Mouse (Mus musculus): ENCODE measurements around the gene Zfp661. TPM values are rescaled to one million over a fixed set of nuclear protein-coding genes. Genes with fewer than 3 reads are reported as not detected.
"Not testable (repeated sequence)": the region's sequence is repeated elsewhere in the genome, so short reads cannot be mapped to it uniquely, and the experiment has no call there.

Gene Zfp661
- polyA plus RNA-seq, 1 experiment from 2014 or later: 7.8 TPM

GRCm38 (mm10) chr2:127612288-127612687 is 25.4 kb upstream of the Zfp661 start:
- H3K9me3 ChIP-seq (ENCODE audit: control insufficient read depth, low read length): no peaks in the 10 kb centered on the region
- H3K4me1 ChIP-seq (replicated peaks; ENCODE audit: control insufficient read depth, insufficient read depth, low read length): no peaks in the 10 kb centered on the region
- no peak for ATAC-seq (ENCODE audit: low FRiP score)
- no peak for DNase-seq (ENCODE audit: low spot score)
- no peak overlapping the region for H3K27ac ChIP-seq (ENCODE audit: low read depth, low read length)
- H3K4me2 ChIP-seq (replicated peaks; ENCODE audit: low read depth, low read length): no peak overlapping the region
- WGBS: 91% methylated on average over 4 of the region's 4 CpGs
- no peak overlapping the region for H3K4me3 ChIP-seq (ENCODE audit: low read depth, low read length)
- H3K27me3 ChIP-seq (ENCODE audit: control insufficient read depth, insufficient read depth, low read length): no peaks in the 10 kb centered on the region
- H3K9ac ChIP-seq (ENCODE audit: low read depth, low read length): no peak overlapping the region
- no peaks in the 10 kb centered on the region for H3K36me3 ChIP-seq (ENCODE audit: control insufficient read depth, insufficient read depth, low read length)

DNA sequence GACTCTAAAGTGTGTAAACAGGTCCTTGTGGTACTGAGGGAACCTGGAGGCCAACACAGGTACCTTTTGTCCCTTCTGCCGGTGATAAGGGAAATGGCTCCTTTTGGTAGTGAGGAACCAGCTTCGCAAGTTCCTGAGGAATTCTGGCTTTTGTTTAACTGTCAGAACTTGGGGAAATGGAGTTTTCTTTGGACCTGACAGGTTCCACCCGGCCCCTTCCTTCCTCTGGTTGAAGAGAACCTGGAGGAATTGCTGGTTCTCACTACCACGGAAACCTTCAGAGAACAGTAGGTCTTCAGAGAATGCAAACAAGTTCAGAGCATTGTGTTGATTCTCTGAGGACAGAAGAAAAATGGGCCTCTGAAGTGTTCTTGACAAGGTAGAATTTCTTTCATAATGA is 24.5 kb upstream of the Zfp661 start:
- no peaks in the 10 kb centered on the region for H3K4me1 ChIP-seq (replicated peaks; ENCODE audit: control insufficient read depth, insufficient read depth, low read length)
- no peak for ATAC-seq (ENCODE audit: low FRiP score)
- no peak overlapping the region for H3K4me2 ChIP-seq (replicated peaks; ENCODE audit: low read depth, low read length)
- H3K27ac ChIP-seq (ENCODE audit: low read depth, low read length): no peak overlapping the region
- no peak overlapping the region for H3K9ac ChIP-seq (ENCODE audit: low read depth, low read length)
- DNase-seq (ENCODE audit: low spot score): no peak
- no peaks in the 10 kb centered on the region for H3K9me3 ChIP-seq (ENCODE audit: control insufficient read depth, low read length)
- H3K36me3 ChIP-seq (ENCODE audit: control insufficient read depth, insufficient read depth, low read length): no peaks in the 10 kb centered on the region
- 84% methylated on average over 4 of the region's 4 CpGs for WGBS
- H3K27me3 ChIP-seq (ENCODE audit: control insufficient read depth, insufficient read depth, low read length): no peaks in the 10 kb centered on the region
- no peak overlapping the region for H3K4me3 ChIP-seq (ENCODE audit: low read depth, low read length)

DNA sequence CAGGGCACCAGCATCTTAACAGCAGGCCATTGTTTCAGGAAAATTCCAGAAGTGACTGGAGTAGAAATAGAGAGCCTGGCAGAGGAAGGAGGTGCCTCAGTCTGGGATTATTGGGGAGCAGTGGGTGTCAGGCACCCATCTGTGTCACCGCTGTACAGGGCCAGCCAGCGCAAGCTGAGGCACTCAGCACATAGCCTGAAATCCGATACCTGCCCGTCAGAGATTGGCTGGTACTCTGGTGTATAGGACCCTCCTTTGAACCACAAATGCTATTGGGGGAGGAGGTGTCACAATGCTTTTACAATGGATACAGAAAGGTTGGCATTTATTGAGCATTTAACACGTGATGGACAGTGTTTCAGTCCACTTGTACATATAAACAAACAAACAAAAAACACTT is 22.1 kb upstream of the Zfp661 start:
- H3K4me1 ChIP-seq (replicated peaks; ENCODE audit: control insufficient read depth, insufficient read depth, low read length): no peaks in the 10 kb centered on the region
- H3K36me3 ChIP-seq (ENCODE audit: control insufficient read depth, insufficient read depth, low read length): 0 out of 2 replicates have a peak, but pooled peaks cover 2% of the 10 kb centered on the region
- 11% methylated on average over 5 of the region's 5 CpGs for WGBS
- DNase-seq (ENCODE audit: low spot score): no peak
- H3K9ac ChIP-seq (ENCODE audit: low read depth, low read length): 0 out of 2 replicates have a peak overlapping the region, but pooled peaks have one; percentile 7
- H3K27ac ChIP-seq (ENCODE audit: low read depth, low read length): no peak overlapping the region
- no peak overlapping the region for H3K4me2 ChIP-seq (replicated peaks; ENCODE audit: low read depth, low read length)
- no peaks in the 10 kb centered on the region for H3K27me3 ChIP-seq (ENCODE audit: control insufficient read depth, insufficient read depth, low read length)
- no peak for ATAC-seq (ENCODE audit: low FRiP score)
- no peak overlapping the region for H3K4me3 ChIP-seq (ENCODE audit: low read depth, low read length)
- no peaks in the 10 kb centered on the region for H3K9me3 ChIP-seq (ENCODE audit: control insufficient read depth, low read length)

DNA sequence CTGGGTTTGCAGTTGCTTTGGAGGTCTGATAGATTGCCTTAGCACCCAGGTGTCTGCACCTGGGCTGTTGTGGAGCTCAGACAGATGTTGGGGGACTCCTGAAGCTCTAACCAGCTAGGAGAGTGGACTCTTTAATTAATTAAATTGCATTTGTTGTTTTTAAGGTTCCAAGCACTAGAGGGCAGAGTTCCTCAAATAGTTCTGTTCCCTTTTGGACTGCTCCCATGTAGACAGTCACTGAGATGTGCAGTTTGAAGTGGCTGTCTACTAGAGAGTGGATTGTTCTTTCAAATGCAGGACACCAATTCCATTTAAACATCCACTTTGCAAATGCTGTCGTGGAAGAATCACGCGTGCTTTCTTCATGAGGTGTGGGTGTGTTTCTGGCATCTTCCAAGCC is 21.3 kb upstream of the Zfp661 start:
- ATAC-seq (ENCODE audit: low FRiP score): 0 out of 2 replicates have a peak, but pooled peaks have one; percentile 27
- 41% methylated on average over 3 of the region's 3 CpGs for WGBS
- H3K4me2 ChIP-seq (replicated peaks; ENCODE audit: low read depth, low read length): no peak overlapping the region

GRCm38 (mm10) chr2:127605203-127605602 is 18.3 kb upstream of the Zfp661 start:
- no peaks in the 10 kb centered on the region for H3K9me3 ChIP-seq (ENCODE audit: control insufficient read depth, low read length)
- no peak overlapping the region for H3K4me2 ChIP-seq (replicated peaks; ENCODE audit: low read depth, low read length)
- no peak overlapping the region for H3K9ac ChIP-seq (ENCODE audit: low read depth, low read length)
- no peaks in the 10 kb centered on the region for H3K4me1 ChIP-seq (replicated peaks; ENCODE audit: control insufficient read depth, insufficient read depth, low read length)
- H3K27me3 ChIP-seq (ENCODE audit: control insufficient read depth, insufficient read depth, low read length): no peaks in the 10 kb centered on the region
- WGBS: 93% methylated on average over 3 of the region's 3 CpGs
- H3K4me3 ChIP-seq (ENCODE audit: low read depth, low read length): no peak overlapping the region
- ATAC-seq (ENCODE audit: low FRiP score): no peak
- peaks cover 14% of the 10 kb centered on the region; the same call in 1 of the 2 replicates for H3K36me3 ChIP-seq (ENCODE audit: control insufficient read depth, insufficient read depth, low read length)
- DNase-seq (ENCODE audit: low spot score): no peak
- no peak overlapping the region for H3K27ac ChIP-seq (ENCODE audit: low read depth, low read length)

More for the DNA sequence above, 21.3 kb upstream of the Zfp661 start:
- H3K36me3 ChIP-seq (ENCODE audit: control insufficient read depth, insufficient read depth, low read length): 0 out of 2 replicates have a peak, but pooled peaks cover 2% of the 10 kb centered on the region
- H3K9ac ChIP-seq (ENCODE audit: low read depth, low read length): no peak overlapping the region
- no peaks in the 10 kb centered on the region for H3K9me3 ChIP-seq (ENCODE audit: control insufficient read depth, low read length)
- H3K4me1 ChIP-seq (replicated peaks; ENCODE audit: control insufficient read depth, insufficient read depth, low read length): no peaks in the 10 kb centered on the region
- peak; percentile 55 for DNase-seq (ENCODE audit: low spot score)
- H3K27ac ChIP-seq (ENCODE audit: low read depth, low read length): no peak overlapping the region
- no peak overlapping the region for H3K4me3 ChIP-seq (ENCODE audit: low read depth, low read length)
- H3K27me3 ChIP-seq (ENCODE audit: control insufficient read depth, insufficient read depth, low read length): no peaks in the 10 kb centered on the region

DNA sequence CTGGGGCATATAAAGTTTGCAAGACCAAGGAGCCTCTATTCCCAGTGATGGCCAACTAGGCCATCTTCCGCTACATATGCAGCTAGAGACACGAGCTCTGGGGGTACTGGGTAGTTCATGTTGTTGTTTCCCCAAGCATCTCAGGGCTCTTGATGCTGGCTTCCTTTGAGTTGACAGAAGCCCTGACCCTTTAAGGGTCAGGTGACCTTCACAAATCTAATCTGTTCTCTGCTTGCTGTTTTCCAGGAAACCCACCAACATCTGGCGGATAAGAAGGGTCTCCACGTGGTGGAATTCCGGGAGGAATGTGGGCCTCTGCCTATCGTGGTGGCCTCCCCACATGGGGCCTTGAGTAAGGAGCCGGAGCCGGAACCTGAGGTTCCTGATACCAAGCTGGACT is 16.5 kb upstream of the Zfp661 start:
- H3K27me3 ChIP-seq (ENCODE audit: control insufficient read depth, insufficient read depth, low read length); H3K4me3 ChIP-seq (ENCODE audit: low read depth, low read length); H3K4me1 ChIP-seq (replicated peaks; ENCODE audit: control insufficient read depth, insufficient read depth, low read length); H3K9ac ChIP-seq (ENCODE audit: low read depth, low read length); ATAC-seq (ENCODE audit: low FRiP score); H3K4me2 ChIP-seq (replicated peaks; ENCODE audit: low read depth, low read length); H3K9me3 ChIP-seq (ENCODE audit: control insufficient read depth, low read length); H3K27ac ChIP-seq (ENCODE audit: low read depth, low read length); DNase-seq (ENCODE audit: low spot score): not testable (repeated sequence)
- peaks cover 17% of the 10 kb centered on the region; the same call in 1 of the 2 replicates for H3K36me3 ChIP-seq (ENCODE audit: control insufficient read depth, insufficient read depth, low read length)
- WGBS: 78% methylated on average over 6 of the region's 8 CpGs

GRCm38 (mm10) chr2:127590840-127591239 is 3.9 kb upstream of the Zfp661 start:
- no peak overlapping the region for H3K27ac ChIP-seq (ENCODE audit: low read depth, low read length)
- no peak overlapping the region for H3K4me2 ChIP-seq (replicated peaks; ENCODE audit: low read depth, low read length)
- ATAC-seq (ENCODE audit: low FRiP score) (no peak), DNase-seq (ENCODE audit: low spot score) (no peak)
- WGBS: 79% methylated on average over 4 of the region's 4 CpGs
- no peak overlapping the region for H3K9ac ChIP-seq (ENCODE audit: low read depth, low read length)
- no peaks in the 10 kb centered on the region for H3K27me3 ChIP-seq (ENCODE audit: control insufficient read depth, insufficient read depth, low read length)
- no peak overlapping the region for H3K4me3 ChIP-seq (ENCODE audit: low read depth, low read length)
- no peaks in the 10 kb centered on the region for H3K9me3 ChIP-seq (ENCODE audit: control insufficient read depth, low read length)
- H3K4me1 ChIP-seq (replicated peaks; ENCODE audit: control insufficient read depth, insufficient read depth, low read length): 0 out of 2 replicates have a peak, but pooled peaks cover 2% of the 10 kb centered on the region
- H3K36me3 ChIP-seq (ENCODE audit: control insufficient read depth, insufficient read depth, low read length): 0 out of 2 replicates have a peak, but pooled peaks cover 2% of the 10 kb centered on the region

GRCm38 (mm10) chr2:127590204-127590603 is 3.3 kb upstream of the Zfp661 start:
- H3K27me3 ChIP-seq (ENCODE audit: control insufficient read depth, insufficient read depth, low read length): no peaks in the 10 kb centered on the region
- H3K4me1 ChIP-seq (replicated peaks; ENCODE audit: control insufficient read depth, insufficient read depth, low read length): 0 out of 2 replicates have a peak, but pooled peaks cover 2% of the 10 kb centered on the region
- no peak for ATAC-seq (ENCODE audit: low FRiP score)
- H3K4me3 ChIP-seq (ENCODE audit: low read depth, low read length): no peak overlapping the region
- H3K4me2 ChIP-seq (replicated peaks; ENCODE audit: low read depth, low read length): no peak overlapping the region
- H3K9ac ChIP-seq (ENCODE audit: low read depth, low read length): no peak overlapping the region
- H3K36me3 ChIP-seq (ENCODE audit: control insufficient read depth, insufficient read depth, low read length): 0 out of 2 replicates have a peak, but pooled peaks cover under 1% of the 10 kb centered on the region
- DNase-seq (ENCODE audit: low spot score): no peak
- H3K9me3 ChIP-seq (ENCODE audit: control insufficient read depth, low read length): no peaks in the 10 kb centered on the region
- no peak overlapping the region for H3K27ac ChIP-seq (ENCODE audit: low read depth, low read length)
- 81% methylated on average over 15 of the region's 15 CpGs for WGBS

DNA sequence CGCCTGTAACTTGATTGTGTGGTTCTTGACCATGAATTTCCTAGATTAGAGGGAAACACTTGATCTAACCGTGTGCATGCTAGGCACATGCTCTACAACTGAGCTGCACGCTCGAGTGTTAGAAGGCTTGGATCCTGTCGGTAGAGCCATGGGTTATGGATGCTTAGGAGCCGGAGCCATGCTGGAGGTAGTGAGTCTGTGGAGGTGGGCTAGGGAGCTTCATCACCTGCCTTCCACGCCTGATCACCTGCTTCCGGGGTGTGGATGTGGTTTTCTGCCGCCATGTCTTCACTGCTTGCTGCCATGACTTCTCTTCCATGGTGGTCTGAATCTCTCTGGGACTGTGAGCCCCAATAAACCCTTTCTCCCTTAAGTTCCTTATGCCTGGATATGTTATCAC is 2.0 kb upstream of the Zfp661 start:
- WGBS: 91% methylated on average over 9 of the region's 9 CpGs
- Histone ChIP-seq H3K27me3 (ENCODE audit: control insufficient read depth, insufficient read depth, low read length) (no peaks in the 10 kb centered on the region), H3K9ac (ENCODE audit: low read depth, low read length) (no peak overlapping the region), H3K4me2 (replicated peaks; ENCODE audit: low read depth, low read length) (no peak overlapping the region), H3K9me3 (ENCODE audit: control insufficient read depth, low read length) (no peaks in the 10 kb centered on the region), H3K27ac (ENCODE audit: low read depth, low read length) (no peak overlapping the region), H3K36me3 (ENCODE audit: control insufficient read depth, insufficient read depth, low read length) (no peaks in the 10 kb centered on the region), H3K4me1 (replicated peaks; ENCODE audit: control insufficient read depth, insufficient read depth, low read length) (0 out of 2 replicates have a peak, but pooled peaks cover 2% of the 10 kb centered on the region), H3K4me3 (ENCODE audit: low read depth, low read length) (no peak overlapping the region)
- ATAC-seq (ENCODE audit: low FRiP score) (no peak), DNase-seq (ENCODE audit: low spot score) (no peak)

All from hindbrain, embryonic 11.5 days (tissue).